Mouse (Mus musculus): ENCODE results near the gene Oit3. TPM values are rescaled to one million over a fixed set of nuclear protein-coding genes. Genes with fewer than 3 reads are reported as not detected.
A peak's percentile ranks its signal among the peaks of the same experiment; 100 is the strongest.

The Oit3 gene
- polyA plus RNA-seq, 1 experiment = not detected

DNA sequence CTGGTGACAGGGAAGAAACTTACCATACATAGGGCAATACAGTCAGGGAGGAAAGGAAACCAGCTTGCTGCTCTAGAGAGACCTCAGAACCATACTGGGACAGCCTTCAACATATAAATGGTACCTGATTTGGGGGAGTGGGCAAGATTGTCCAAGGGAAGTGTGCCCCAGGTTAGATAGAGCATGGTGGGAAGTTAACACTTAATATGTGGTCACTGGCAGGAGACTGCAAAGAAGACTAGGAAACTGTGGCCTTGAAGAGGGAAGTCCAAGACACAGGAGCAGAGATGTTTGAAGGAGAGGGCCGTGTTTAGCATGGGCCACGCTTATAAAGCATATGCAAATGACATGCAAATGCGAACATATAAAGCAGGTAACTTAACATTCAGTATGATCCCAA lies 2.5 kb upstream of the Oit3 start:
- Histone ChIP-seq H3K27ac (replicated peaks; ENCODE audit: low read depth, low read length) (no peak overlapping the region), H3K4me1 (ENCODE audit: control insufficient read depth, insufficient read depth, insufficient read length, low read length) (peaks cover 20% of the 10 kb centered on the region), H3K4me3 (ENCODE audit: insufficient read depth, low read depth, low read length) (no peak overlapping the region)

DNA sequence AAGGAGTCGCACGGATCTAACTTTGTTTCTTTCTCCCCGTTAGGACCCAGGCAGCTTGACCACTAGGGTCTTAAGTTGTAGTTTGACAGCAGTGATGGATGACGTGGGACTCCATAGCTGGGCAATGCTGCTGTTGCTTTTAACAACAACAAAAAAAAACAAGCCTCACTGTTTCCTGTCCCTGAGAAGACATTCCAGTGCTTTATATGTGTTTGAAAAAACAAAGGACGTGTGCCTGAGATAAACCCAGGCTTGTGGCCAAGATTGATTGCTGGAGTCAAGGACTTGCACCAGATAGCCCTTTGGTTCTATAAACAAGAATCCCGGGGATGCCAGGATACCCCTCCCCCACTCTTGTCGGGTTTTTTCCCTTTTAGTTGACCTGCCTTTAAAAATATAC lies 1.6 kb upstream of the Oit3 start:
- Histone ChIP-seq H3K4me1 (ENCODE audit: control insufficient read depth, insufficient read depth, insufficient read length, low read length) (peaks cover 27% of the 10 kb centered on the region), H3K4me3 (ENCODE audit: insufficient read depth, low read depth, low read length) (no peak overlapping the region), H3K27ac (replicated peaks; ENCODE audit: low read depth, low read length) (no peak overlapping the region)

DNA sequence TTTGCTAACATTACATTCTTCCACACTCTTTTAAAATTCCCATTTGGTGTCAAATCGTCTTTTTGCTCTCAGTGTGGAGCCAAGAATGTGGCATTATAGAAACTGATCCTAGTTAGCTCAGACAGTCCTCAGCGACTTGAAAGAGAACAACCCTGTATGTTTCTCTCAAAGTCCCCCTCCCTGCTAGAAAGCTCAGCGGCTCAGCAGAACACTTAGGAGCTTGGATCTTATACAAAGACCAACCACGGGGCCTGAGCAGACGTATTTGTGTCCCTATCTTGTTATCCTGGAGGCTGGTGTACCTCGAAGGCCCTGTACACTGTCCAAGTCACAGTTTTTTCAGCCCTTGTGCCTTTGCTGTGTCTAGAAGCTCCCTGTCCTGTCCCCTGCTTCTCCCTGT lies 1.4 kb downstream of the Oit3 start:
- H3K27ac ChIP-seq (replicated peaks; ENCODE audit: low read depth, low read length) = peak overlapping the region; percentile 11; the same call in 1 of the 2 replicates
- H3K4me3 ChIP-seq (ENCODE audit: insufficient read depth, low read depth, low read length) = no peak overlapping the region
- peaks cover 24% of the 10 kb centered on the region for H3K4me1 ChIP-seq (ENCODE audit: control insufficient read depth, insufficient read depth, insufficient read length, low read length)

DNA sequence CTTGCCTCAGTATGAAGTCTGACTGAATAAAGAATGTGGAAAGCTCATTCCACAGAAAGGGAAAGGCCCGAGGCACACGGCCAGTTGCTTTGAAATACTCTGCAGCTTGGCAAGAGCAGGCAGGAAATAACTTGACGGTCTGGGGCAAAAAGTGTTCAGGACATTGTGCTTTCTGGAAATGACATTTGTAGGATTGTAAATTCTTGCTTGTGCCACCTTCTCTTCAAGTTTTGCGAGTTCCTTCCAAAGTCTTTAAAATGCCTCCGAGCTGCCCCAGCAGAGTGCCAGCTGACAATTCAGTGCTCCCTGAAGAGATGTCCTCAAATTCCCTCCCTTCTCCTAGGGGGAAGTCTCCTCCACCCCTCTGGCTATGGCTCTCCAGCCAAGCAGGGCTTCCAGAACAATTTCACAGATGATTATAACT lies 2.1 kb downstream of the Oit3 start:
- peaks cover 24% of the 10 kb centered on the region for H3K4me1 ChIP-seq (ENCODE audit: control insufficient read depth, insufficient read depth, insufficient read length, low read length)
- H3K4me3 ChIP-seq (ENCODE audit: insufficient read depth, low read depth, low read length) = no peak overlapping the region
- peak overlapping the region; percentile 48; the same call in 1 of the 2 replicates for H3K27ac ChIP-seq (replicated peaks; ENCODE audit: low read depth, low read length)

DNA sequence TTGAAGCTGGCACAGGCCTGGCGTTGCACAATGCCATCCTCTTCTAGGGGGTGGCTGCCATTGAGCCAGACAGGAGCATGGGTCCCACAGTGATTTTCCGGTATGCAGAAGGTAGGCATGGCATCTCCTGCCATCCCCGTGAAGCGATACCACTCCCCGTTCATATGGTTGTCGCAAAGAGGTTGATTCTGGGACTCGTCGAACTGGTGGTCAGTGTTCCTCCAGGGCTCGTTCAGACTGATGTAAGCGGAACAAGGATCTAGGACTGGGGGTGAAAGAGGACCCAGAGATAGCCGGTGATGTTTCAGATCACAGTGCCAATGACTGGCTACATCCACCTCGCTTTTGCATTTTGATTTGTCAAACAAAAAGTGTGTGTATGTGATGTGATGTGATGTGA lies 2.9 kb downstream of the Oit3 start:
- H3K4me3 ChIP-seq (ENCODE audit: insufficient read depth, low read depth, low read length) = no peak overlapping the region
- H3K27ac ChIP-seq (replicated peaks; ENCODE audit: low read depth, low read length) = no peak overlapping the region
- H3K4me1 ChIP-seq (ENCODE audit: control insufficient read depth, insufficient read depth, insufficient read length, low read length) = peaks cover 24% of the 10 kb centered on the region

DNA sequence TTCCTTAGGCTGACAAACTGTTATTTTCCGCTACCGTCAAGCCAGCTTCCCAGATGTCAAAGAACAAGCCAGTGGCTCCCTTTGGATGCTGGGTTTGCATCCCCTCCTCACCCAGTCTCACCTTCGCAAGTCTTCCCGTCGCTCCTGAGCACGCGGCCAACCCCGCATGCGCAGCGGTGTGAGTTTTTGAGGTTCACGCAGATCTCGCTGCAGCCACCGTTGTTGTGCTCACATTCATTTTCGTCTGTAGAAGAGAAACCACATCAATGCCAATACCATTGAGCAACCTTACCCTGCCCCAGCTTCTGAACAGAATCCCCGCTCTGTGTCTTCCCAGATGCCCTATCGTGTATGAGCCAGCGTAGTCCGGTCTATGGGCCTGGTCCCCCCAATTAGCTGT lies 5.8 kb downstream of the Oit3 start:
- Histone ChIP-seq H3K27ac (replicated peaks; ENCODE audit: low read depth, low read length) (no peak overlapping the region), H3K4me1 (ENCODE audit: control insufficient read depth, insufficient read depth, insufficient read length, low read length) (peaks cover 22% of the 10 kb centered on the region), H3K4me3 (ENCODE audit: insufficient read depth, low read depth, low read length) (no peak overlapping the region)

DNA sequence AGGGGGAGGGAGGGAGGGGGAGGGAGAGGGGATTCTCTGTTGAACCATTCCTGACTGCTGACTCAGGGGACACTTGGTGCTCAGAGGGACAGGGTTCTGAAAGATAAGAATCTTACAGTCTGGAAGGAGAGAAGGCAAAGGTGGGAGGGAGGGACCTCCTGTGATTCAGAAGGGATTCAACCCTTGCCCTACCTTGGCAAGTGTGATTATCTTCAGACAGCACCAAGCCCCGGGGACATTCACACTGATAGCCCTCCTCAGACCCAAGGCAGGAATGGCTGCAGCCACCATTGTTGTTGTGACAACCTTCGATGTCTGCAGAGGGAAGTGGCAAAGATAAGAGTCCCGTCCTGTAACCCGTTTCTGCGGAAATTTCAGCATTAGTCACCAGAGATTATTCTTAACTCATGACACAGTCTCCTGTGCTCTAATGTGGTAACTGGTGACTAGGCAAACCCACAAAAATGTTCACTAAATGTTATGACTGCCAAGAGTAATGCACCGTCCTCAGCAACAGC lies 10.8 kb downstream of the Oit3 start:
- Histone ChIP-seq H3K4me1 (ENCODE audit: control insufficient read depth, insufficient read depth, insufficient read length, low read length) (peaks cover 6% of the 10 kb centered on the region), H3K4me3 (ENCODE audit: insufficient read depth, low read depth, low read length) (no peak overlapping the region), H3K27ac (replicated peaks; ENCODE audit: low read depth, low read length) (no peak overlapping the region)

DNA sequence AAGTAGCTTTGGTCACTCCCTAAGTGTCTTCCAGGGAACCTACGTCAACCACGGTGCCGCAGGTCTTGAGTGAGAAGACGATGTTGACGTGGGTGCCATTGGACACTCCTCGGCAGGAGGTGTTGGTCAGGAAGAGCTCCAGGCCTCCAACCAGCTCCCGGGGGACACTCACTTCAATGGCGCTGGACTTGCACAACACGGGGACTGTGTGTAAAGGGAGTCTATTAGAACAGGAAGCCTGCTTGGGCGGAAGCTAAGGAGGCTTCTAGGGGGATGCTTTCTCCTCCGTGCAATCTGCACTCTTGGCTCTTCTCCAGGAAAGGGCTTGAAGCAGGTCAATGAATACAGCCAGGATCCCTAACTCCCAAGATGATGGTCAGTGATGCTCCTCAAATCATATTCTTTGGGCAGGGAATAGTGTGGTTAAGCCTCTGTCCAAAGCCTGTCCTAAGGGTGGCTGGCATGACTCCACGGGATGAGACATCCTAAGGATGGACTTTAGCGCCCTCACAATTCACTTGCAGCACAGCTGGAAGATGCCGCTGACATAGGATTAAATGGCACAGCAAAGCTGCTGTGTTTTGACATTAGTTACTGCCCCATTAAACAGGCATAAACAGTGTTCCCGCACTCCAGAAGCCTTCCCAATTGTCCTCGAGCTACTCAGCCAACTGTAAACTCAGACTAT lies 12.0 kb downstream of the Oit3 start:
- no peak overlapping the region for H3K4me3 ChIP-seq (ENCODE audit: insufficient read depth, low read depth, low read length)
- peaks cover 6% of the 10 kb centered on the region for H3K4me1 ChIP-seq (ENCODE audit: control insufficient read depth, insufficient read depth, insufficient read length, low read length)
- no peak overlapping the region for H3K27ac ChIP-seq (replicated peaks; ENCODE audit: low read depth, low read length)

DNA sequence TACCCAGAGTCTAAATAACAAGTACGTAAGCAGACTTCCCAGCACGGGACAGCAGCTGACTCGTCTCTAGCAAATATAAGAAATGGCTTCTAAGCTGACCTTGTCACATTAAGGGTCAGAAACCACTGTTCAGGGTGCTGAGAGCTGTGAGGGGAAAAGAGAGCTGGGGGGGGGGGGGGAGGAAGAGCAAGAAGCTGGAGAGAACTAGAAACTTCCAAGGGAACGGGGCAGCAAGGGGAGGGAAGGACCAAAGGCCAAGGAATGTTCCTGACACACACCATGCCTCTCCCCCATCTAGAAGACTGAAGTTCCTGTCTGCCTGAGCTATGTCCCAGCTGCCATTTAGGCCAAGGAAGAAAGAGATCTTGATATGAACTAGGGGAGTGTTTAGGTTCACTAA lies 15.2 kb downstream of the Oit3 start:
- Histone ChIP-seq H3K4me1 (ENCODE audit: control insufficient read depth, insufficient read depth, insufficient read length, low read length) (peaks cover 10% of the 10 kb centered on the region), H3K4me3 (ENCODE audit: insufficient read depth, low read depth, low read length) (no peak overlapping the region), H3K27ac (replicated peaks; ENCODE audit: low read depth, low read length) (no peak overlapping the region)

DNA sequence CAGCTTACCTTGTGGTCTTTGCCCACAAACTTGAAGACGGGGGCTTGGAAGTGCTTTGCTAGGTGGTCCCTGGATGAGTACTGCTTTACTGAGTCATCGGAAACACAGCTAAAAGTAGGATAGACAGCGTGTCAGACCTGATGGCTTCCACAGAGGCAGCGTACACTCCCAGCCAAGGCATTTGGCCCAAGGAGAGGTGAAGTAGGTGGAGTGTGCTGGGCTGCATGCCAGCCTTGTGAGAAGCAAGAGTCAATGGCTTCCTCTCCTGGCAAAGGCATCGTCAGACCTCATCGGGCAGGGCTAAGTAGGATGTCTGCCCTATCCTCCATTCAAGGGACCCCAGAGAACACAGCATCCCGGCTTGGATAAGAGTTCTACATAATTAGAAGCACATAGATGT lies 16.2 kb downstream of the Oit3 start:
- Histone ChIP-seq H3K4me1 (ENCODE audit: control insufficient read depth, insufficient read depth, insufficient read length, low read length) (0 out of 2 replicates have a peak, but pooled peaks cover 4% of the 10 kb centered on the region), H3K4me3 (ENCODE audit: insufficient read depth, low read depth, low read length) (no peak overlapping the region), H3K27ac (replicated peaks; ENCODE audit: low read depth, low read length) (no peak overlapping the region)

DNA sequence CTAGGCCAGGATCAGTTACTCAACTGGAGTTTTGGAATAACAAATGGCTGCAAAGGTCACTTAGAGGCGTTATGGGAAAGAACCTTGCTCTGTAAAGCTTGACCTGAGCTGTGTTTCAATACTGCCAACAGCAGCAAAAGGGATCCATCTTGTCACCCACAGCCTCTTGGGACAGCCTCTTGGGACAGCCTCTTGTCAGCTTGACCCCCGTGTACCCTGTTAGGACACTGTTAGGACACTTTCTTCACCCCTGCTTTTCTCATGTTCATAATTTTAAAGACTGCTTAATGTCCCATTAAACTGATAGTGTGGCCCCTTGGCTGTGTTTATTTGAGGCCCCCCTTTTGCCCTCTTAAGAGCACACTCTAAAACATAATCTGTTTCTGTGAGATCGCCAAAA lies 17.1 kb downstream of the Oit3 start:
- Histone ChIP-seq H3K4me3 (ENCODE audit: insufficient read depth, low read depth, low read length) (no peak overlapping the region), H3K27ac (replicated peaks; ENCODE audit: low read depth, low read length) (0 out of 2 replicates have a peak overlapping the region, but pooled peaks have one; percentile 10), H3K4me1 (ENCODE audit: control insufficient read depth, insufficient read depth, insufficient read length, low read length) (0 out of 2 replicates have a peak, but pooled peaks cover 4% of the 10 kb centered on the region)

DNA sequence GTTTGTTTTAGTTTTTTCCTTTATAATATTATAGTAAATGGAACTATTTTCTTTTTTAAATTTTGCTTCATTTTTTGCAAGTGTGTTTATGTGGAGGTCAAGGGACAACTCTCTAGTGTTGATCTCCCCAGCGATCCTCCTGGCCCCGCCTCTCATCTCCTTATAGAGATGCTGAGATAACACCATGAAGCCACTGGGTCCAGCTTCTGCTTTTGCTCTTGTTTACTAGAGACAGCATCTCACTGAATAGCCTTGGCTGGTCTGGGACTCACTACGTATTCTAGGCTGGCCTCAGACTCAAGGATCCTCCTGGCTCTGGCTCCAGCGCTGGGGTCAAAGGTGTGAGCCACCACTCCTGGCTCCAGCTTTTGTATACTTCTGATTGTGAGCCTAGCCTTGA lies 22.1 kb downstream of the Oit3 start:
- no peak overlapping the region for H3K4me3 ChIP-seq (ENCODE audit: insufficient read depth, low read depth, low read length)
- 0 out of 2 replicates have a peak, but pooled peaks cover 4% of the 10 kb centered on the region for H3K4me1 ChIP-seq (ENCODE audit: control insufficient read depth, insufficient read depth, insufficient read length, low read length)
- H3K27ac ChIP-seq (replicated peaks; ENCODE audit: low read depth, low read length) = no peak overlapping the region

DNA sequence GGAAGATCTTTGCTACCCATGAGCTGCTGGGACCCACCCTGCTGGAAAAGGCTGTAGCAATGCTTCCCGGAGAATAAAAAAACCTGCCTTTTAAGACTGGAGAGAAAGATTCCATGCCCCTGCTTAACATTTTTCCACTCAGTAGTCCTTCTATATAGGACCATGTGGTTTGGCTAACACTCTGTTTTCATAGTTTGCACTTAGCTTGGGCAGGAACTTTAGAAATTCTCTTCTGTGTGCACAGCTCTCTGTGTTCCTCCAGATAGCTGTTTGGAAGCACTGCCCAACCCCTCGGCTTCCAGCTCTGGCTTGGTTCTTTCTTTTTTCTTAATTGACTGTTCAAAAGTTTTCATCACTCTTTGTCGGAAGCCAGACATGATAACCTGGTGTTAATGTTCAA lies 25.0 kb downstream of the Oit3 start:
- H3K27ac ChIP-seq (replicated peaks; ENCODE audit: low read depth, low read length) = no peak overlapping the region
- no peaks in the 10 kb centered on the region for H3K4me1 ChIP-seq (ENCODE audit: control insufficient read depth, insufficient read depth, insufficient read length, low read length)
- no peak overlapping the region for H3K4me3 ChIP-seq (ENCODE audit: insufficient read depth, low read depth, low read length)

DNA sequence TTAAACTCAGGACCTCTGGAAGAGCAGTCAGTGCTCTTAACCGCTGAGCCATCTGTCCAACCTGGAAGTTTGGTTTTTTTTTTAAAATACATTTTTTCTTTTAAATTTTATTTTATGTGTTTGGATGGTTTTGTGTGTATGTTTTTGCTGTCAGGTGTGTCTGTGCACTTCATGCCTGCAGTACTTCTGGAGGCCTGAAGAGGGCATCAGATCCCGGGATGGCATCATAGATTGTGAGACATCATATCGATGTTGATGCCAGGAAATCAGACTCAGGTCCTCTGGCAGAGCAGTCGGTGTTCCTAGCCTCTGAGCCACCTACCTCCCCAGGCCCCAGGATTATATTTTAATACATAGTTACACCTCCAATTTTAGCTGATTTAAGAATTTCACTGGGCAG lies 27.9 kb downstream of the Oit3 start:
- no peaks in the 10 kb centered on the region for H3K4me1 ChIP-seq (ENCODE audit: control insufficient read depth, insufficient read depth, insufficient read length, low read length)
- H3K4me3 ChIP-seq (ENCODE audit: insufficient read depth, low read depth, low read length) = no peak overlapping the region
- no peak overlapping the region for H3K27ac ChIP-seq (replicated peaks; ENCODE audit: low read depth, low read length)

DNA sequence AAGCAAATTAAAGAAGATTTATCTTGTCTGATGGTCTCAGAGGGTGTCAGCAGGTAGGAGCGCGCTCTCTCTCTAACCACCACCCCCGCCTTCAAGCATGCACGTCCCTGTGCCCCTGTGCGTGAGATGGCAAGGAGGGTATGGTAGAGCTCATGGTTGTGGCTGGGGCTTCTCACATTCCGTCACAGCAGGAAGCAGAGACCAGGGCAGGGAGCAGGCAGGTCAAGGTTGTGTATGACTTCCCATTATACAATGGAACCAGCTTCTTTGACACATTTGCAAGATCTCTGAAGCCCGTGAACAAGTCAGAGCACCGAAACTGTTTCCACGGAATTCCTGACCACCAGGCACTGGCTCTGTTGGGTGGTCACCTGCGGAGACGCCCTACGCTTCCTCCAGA lies 31.3 kb downstream of the Oit3 start:
- Histone ChIP-seq H3K27ac (replicated peaks; ENCODE audit: low read depth, low read length) (no peak overlapping the region), H3K4me1 (ENCODE audit: control insufficient read depth, insufficient read depth, insufficient read length, low read length) (no peaks in the 10 kb centered on the region), H3K4me3 (ENCODE audit: insufficient read depth, low read depth, low read length) (no peak overlapping the region)

DNA sequence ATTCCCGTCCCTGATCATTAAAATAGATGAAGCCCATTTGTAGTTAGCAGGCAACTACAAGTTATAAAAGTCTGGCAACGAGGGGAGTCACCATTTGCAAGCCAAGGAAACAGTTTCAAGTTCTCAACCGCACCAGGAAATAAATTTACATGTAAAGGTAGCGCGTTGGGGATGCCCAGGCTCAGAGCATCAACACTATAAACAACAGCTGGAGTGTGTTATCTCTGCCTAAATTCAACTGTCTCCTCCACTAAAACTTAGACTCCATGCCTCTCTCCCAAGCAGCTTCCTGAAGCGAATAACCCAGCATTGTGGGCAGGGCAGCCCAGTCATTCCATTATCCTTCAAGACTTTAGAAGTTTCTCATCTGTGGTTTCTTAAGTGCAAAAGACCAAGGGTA lies 33.1 kb downstream of the Oit3 start:
- Histone ChIP-seq H3K4me1 (ENCODE audit: control insufficient read depth, insufficient read depth, insufficient read length, low read length) (no peaks in the 10 kb centered on the region), H3K4me3 (ENCODE audit: insufficient read depth, low read depth, low read length) (no peak overlapping the region), H3K27ac (replicated peaks; ENCODE audit: low read depth, low read length) (no peak overlapping the region)
